Mouse (Mus musculus) skeletal muscle tissue, postnatal 0 days (tissue): ENCODE measurements around the gene Hmgcl. TPM values are rescaled to one million over a fixed set of nuclear protein-coding genes. Genes with fewer than 3 reads are reported as not detected.

Experiments used
- polyA plus RNA-seq: library from polyadenylated mRNA; unstranded; fragments of >200 nt; fragmentation: Nextera tagmentation; extraction: Ambion mirVana; gene quantifications from 2 replicates; pipeline ENCODE4 v1.2.1, GENCODE M21; 2015

The Hmgcl gene
- 76.7 and 78.3 TPM in 2 replicates for polyA plus RNA-seq

DNA sequence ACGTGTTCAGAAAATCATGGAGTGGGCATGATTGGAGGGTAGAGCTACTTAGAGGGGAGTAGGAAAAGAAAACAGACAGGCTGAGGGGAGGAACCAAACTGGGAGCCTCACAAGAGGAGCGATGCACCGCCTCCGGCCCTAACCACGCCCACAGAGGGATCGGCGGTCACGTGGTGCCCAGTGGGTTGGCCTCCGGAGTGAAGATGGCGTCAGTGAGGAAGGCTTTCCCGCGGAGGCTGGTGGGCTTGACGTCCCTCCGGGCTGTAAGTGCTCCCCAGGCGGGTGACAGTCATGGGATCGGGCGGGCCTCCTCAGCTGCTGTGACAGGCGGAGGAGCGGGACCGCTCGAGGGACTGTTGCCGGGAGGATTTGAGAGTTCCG, at the start of gene Hmgcl:
Gene Hmgcl (plus strand): TSS at position 171 of the 381 bp plus-strand sequence.

DNA sequence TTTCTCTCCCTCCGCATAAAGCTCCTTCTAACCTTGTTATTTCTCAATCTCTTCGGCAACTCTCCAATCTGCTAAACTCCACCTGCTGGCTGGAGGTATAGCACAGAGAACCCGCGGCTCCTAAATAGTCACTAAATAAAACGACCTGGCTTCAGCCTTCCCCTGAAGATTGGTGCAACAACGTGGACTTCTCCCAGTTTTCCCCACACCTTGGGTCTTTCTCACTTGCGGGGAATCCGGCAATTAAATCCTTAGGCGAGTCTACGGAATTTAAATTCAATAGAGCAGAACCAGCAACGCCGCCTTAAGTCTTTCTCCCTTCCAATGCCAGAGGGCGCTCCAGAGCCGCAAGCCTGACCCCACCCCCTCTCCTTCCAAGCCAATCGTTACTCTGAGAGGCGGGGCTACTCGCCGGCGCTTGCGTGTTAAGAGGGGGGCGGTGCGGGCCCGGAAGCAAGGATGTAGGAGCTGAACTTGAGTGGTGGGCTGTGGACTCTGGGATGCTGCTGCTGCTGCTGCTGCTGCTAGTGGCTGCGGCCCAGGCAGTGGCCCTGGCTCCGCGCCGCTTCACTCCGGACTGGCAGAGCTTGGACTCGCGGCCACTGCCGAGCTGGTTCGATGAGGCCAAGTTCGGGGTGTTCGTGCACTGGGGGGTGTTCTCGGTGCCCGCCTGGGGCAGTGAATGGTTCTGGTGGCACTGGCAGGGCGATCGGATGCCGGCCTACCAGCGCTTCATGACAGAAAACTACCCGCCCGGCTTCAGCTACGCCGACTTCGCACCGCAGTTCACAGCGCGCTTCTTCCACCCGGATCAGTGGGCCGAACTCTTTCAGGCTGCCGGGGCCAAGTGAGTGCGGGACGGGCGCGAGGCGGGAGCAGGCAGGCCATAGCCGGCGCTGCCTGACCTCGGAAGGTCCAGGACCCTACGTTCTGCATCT, 25.7 kb upstream of the Hmgcl start, which contains the start of gene Fuca1:
Gene Fuca1 (plus strand): TSS at position 432 of the 938 bp plus-strand sequence.

DNA sequence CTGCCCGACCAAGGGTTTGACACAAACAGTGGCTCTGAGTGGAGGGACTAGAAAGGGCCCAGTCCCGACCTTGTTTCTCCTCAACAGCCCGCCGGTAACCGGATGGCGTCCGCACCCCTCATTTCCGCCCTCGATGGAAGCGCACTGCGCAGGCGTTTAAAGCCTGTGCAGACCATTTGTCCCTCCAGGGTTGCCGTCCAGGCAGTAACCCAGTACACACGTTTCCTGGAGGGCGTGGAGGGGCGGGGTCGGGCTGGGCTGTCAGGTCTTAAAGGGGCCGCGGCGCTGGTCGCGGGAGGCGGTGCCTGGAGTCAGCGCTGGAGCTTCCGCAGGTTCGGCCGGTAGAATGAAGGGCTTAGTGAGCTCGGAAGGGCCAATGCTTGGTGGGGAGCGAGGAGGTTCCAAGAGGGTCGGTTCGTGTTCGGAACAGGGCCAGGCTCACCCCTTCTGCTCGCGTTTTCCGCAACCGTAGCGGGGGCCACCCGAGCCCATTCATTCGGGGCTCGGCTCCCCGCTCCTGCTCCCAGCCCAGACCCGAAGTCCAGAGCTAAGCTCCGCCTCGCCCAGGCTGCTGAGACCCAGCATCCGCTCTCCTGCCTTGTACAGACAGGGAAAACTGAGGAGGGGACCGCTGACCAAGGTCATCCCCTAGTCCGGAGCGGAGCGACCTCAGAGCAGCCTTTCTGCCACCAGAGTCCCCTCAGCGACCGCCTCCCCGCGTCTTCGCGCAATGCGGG, 17.4 kb downstream of the Hmgcl start, which contains the start of gene Gale:
Gene Gale (plus strand): TSS at position 271 of the 737 bp plus-strand sequence.

DNA sequence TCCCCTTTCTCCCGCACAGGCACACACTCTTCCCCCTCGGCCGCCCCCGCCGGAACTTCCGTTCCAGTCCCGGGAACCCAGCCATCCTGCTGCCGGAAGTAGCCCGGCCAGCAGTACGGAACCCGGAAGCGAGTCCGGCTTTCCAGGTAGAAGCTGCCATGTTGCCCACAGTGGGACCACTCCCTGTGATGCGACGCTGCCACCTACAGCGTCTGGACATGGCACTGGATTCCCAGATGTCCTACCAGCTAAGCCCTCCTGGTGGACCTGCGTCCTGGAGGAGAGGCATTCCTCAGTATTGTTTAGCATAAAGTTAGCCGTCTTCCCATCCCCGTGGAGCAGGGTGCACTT, 26.3 kb downstream of the Hmgcl start, which contains the start of gene Lypla2:
Gene Lypla2 (minus strand): TSS at position 71 of the 351 bp plus-strand sequence.

DNA sequence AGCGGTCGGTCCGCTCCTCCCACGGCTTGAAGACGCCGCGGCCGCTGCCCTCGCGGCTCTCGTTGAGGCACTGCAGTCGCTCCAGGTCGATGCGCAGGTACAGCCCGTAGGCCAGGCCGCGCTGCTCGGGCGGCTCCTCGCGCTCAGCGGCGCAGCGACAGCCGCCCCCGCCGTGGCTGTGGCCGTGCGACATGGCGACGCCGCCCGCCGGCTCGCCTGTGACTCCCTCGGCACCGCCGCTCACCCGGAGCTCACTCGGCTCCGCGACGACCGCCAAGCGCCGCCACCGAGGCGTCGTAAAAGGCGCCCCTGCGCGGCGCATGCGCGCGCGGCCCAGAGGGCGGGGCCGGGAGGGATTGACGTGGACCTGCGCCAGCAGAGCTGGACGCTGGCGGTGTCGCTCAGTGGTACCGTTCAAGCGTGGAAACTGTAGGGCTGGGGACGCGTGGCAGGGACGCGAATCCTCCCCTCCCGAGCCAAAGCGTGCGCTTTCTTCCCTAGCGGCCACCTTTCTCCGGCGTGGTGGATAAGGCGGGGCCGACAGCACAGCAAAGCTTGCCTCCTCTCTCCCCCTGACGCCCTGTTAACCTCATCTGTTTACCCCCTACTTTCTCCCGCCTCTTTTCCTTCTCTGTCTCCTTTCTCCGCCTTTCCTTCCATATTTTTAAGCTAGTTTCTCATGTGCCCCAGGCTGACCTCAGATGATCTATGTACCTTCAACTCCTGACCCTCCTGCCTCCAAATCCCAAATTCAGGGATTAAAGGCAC, 40.9 kb downstream of the Hmgcl start, which contains the start of gene Pithd1:
Gene Pithd1 (minus strand): TSS at position 322 of the 768 bp plus-strand sequence.

Other genes starting within 250 kb of the Hmgcl start
- 0.05 TPM in 1 of 2 replicates, not detected in the other for gene Il22ra1, start 218.3 kb upstream of the Hmgcl start, polyA plus RNA-seq
- 17.1 and 18.2 TPM in 2 replicates for gene Myom3, start 186.7 kb upstream of the Hmgcl start, polyA plus RNA-seq
- 73.3 and 74.2 TPM in 2 replicates for gene Srsf10, start 90.7 kb upstream of the Hmgcl start, polyA plus RNA-seq
- 96.7 and 102 TPM in 2 replicates for gene Pnrc2, start 72.6 kb upstream of the Hmgcl start, polyA plus RNA-seq
- 0.46 and 0.57 TPM in 2 replicates for gene Cnr2, start 51.1 kb upstream of the Hmgcl start, polyA plus RNA-seq
- 38.2 and 40.3 TPM in 2 replicates for gene Fuca1, start 25.7 kb upstream of the Hmgcl start, polyA plus RNA-seq
- 7.0 and 16.6 TPM in 2 replicates for gene Gale, start 17.3 kb downstream of the Hmgcl start, polyA plus RNA-seq
- gene Lypla2, start 26.2 kb downstream of the Hmgcl start, polyA plus RNA-seq: 45.9 and 54.5 TPM in 2 replicates
- 37.3 and 40.1 TPM in 2 replicates for gene Pithd1, start 40.8 kb downstream of the Hmgcl start, polyA plus RNA-seq
- 20.9 and 22.3 TPM in 2 replicates for gene Eloa, start 75.3 kb downstream of the Hmgcl start, polyA plus RNA-seq
- gene Rpl11, start 107.0 kb downstream of the Hmgcl start, polyA plus RNA-seq: 244 and 267 TPM in 2 replicates
- gene Id3, start 197.0 kb downstream of the Hmgcl start, polyA plus RNA-seq: 92.2 and 102 TPM in 2 replicates
- 10.0 and 12.8 TPM in 2 replicates for gene E2f2, start 225.9 kb downstream of the Hmgcl start, polyA plus RNA-seq